Mouse (Mus musculus) hindbrain, embryonic 11.5 days (tissue): ENCODE results near the gene Ints5. TPM values are rescaled to one million over a fixed set of nuclear protein-coding genes. Genes with fewer than 3 reads are reported as not detected.

ENCODE experiments used
- ATAC-seq: fragments of 200-750 bp; cut with Nextera tagmentation; 2 replicates; pipeline ENCODE4 v1.8.0; 2017; ENCODE audit warnings: mild to moderate bottlenecking, moderate TSS enrichment, moderate library complexity; ENCODE audit not compliant: low FRiP score
- DNase-seq: peaks from one replicate; pipeline ENCODE4 v3.0.0-alpha.2; 2015; ENCODE audit warnings: low spot score
- H3K27ac ChIP-seq: fragments of 300-500 bp; sonication (generic); 2 replicates; pipeline ENCODE4 v1.5.1; 2014; ENCODE audit warnings: mild to moderate bottlenecking, low read depth, low read length
- H3K27me3 ChIP-seq: fragments of 300-500 bp; sonication (generic); 2 replicates; pipeline ENCODE4 v1.6.1; 2014; ENCODE audit warnings: mild to moderate bottlenecking, low read length, moderate library complexity, mixed read lengths; ENCODE audit not compliant: control insufficient read depth, insufficient read depth
- H3K36me3 ChIP-seq: fragments of 300-500 bp; sonication (generic); 2 replicates; pipeline ENCODE4 v1.6.1; 2014; ENCODE audit warnings: mild to moderate bottlenecking, low read length, moderate library complexity, mixed read lengths; ENCODE audit not compliant: control insufficient read depth, insufficient read depth
- H3K4me1 ChIP-seq: fragments of 300-500 bp; sonication (generic); replicated peaks from 2 replicates; pipeline ENCODE4 v1.6.1; 2014; ENCODE audit warnings: low read length, mixed read lengths; ENCODE audit not compliant: control insufficient read depth, insufficient read depth
- H3K4me2 ChIP-seq: fragments of 300-500 bp; sonication (generic); replicated peaks from 2 replicates; pipeline ENCODE4 v1.6.1; 2014; ENCODE audit warnings: mild to moderate bottlenecking, low read depth, low read length
- H3K4me3 ChIP-seq: fragments of 300-500 bp; sonication (generic); 2 replicates; pipeline ENCODE4 v1.5.1; 2014; ENCODE audit warnings: low read depth, low read length
- H3K9ac ChIP-seq: fragments of 300-500 bp; sonication (generic); 2 replicates; pipeline ENCODE4 v1.6.1; 2014; ENCODE audit warnings: low read depth, low read length
- H3K9me3 ChIP-seq: fragments of 300-500 bp; sonication (generic); 2 replicates; pipeline ENCODE4 v1.6.1; 2016; ENCODE audit warnings: low read length; ENCODE audit not compliant: control insufficient read depth
- WGBS: fragments of 180-500 bp; shearing (Covaris S2); extraction: QIAGEN DNeasy Blood & Tissue Kit; methylation state at CpG from one replicate; pipeline ENCODE4 v1.1.7; 2014; 5-methylcytosine and 5-hydroxymethylcytosine counted together
- polyA plus RNA-seq: library from polyadenylated mRNA; unstranded; fragments of >200 nt; fragmentation: Nextera tagmentation; extraction: Ambion mirVana; gene quantifications from 2 replicates; pipeline ENCODE4 v1.2.1, GENCODE M21; 2014

The Ints5 gene
- polyA plus RNA-seq = 26.1 and 32.1 TPM in 2 replicates

- 2% methylated on average over 53 of the region's 54 CpGs for WGBS
- Histone ChIP-seq H3K4me1 (peaks cover 7% of the 10 kb centered on the region), H3K4me2 (peak within 1 kb of the TSS; percentile 89), H3K9ac (peak within 1 kb of the TSS; percentile 95), H3K36me3 (no peaks in the 10 kb centered on the region), H3K9me3 (no peaks in the 10 kb centered on the region), H3K27ac (peak within 1 kb of the TSS; percentile 72), H3K4me3 (peak within 1 kb of the TSS; percentile 64), H3K27me3 (no peaks in the 10 kb centered on the region)
- ATAC-seq (peak; percentile 48), DNase-seq (peak; percentile 92)
These were observed at the start of gene Ints5 for GRCm38 (mm10) chr19:8892829-8893766. TSS of gene Ints5 (plus strand) at chr19:8893005.

GRCm38 (mm10) chr19:8844371-8845129 lies 48.3 kb upstream of the Ints5 start:
- ATAC-seq (no peak), DNase-seq (peak; percentile 86)
- Histone ChIP-seq H3K27ac (no peak overlapping the region), H3K9ac (no peak overlapping the region), H3K36me3 (0 out of 2 replicates have a peak, but pooled peaks cover 9% of the 10 kb centered on the region), H3K4me3 (no peak overlapping the region), H3K27me3 (no peaks in the 10 kb centered on the region), H3K9me3 (no peaks in the 10 kb centered on the region), H3K4me2 (no peak overlapping the region), H3K4me1 (peaks cover 6% of the 10 kb centered on the region; the same call in 1 of the 2 replicates)
- 73% methylated on average over 5 of the region's 5 CpGs for WGBS

GRCm38 (mm10) chr19:8848356-8848755 lies 44.4 kb upstream of the Ints5 start:
- DNase-seq (no peak), ATAC-seq (no peak)
- WGBS = 68% methylated on average over 5 of the region's 5 CpGs
- Histone ChIP-seq H3K4me1 (no peaks in the 10 kb centered on the region; the same call in 1 of the 2 replicates), H3K36me3 (0 out of 2 replicates have a peak, but pooled peaks cover 9% of the 10 kb centered on the region), H3K27me3 (no peaks in the 10 kb centered on the region), H3K4me3 (no peak overlapping the region), H3K9me3 (no peaks in the 10 kb centered on the region), H3K4me2 (no peak overlapping the region), H3K9ac (no peak overlapping the region), H3K27ac (no peak overlapping the region)

GRCm38 (mm10) chr19:8850402-8850901 lies 42.4 kb upstream of the Ints5 start, which contains the start of gene Lrrn4cl:
TSS of gene Lrrn4cl (plus strand) at chr19:8850768.
- Histone ChIP-seq H3K27me3 (no peaks in the 10 kb centered on the region), H3K4me1 (no peaks in the 10 kb centered on the region; the same call in 1 of the 2 replicates), H3K9me3 (no peaks in the 10 kb centered on the region), H3K36me3 (0 out of 2 replicates have a peak, but pooled peaks cover 9% of the 10 kb centered on the region), H3K4me2 (no peak within 1 kb of the TSS), H3K4me3 (no peak within 1 kb of the TSS), H3K9ac (no peak within 1 kb of the TSS), H3K27ac (no peak within 1 kb of the TSS)
- 24% methylated on average over 7 of the region's 7 CpGs for WGBS
- ATAC-seq (no peak), DNase-seq (peak; percentile 37)

- Histone ChIP-seq H3K36me3 (0 out of 2 replicates have a peak, but pooled peaks cover 5% of the 10 kb centered on the region), H3K27me3 (no peaks in the 10 kb centered on the region), H3K9ac (no peak overlapping the region), H3K4me2 (no peak overlapping the region), H3K4me3 (no peak overlapping the region), H3K27ac (no peak overlapping the region), H3K4me1 (no peaks in the 10 kb centered on the region; the same call in 1 of the 2 replicates), H3K9me3 (no peaks in the 10 kb centered on the region)
- ATAC-seq (no peak), DNase-seq (no peak)
- 55% methylated on average over 7 of the region's 7 CpGs for WGBS
These were observed 41.2 kb upstream of the Ints5 start for GRCm38 (mm10) chr19:8851639-8852038.

GRCm38 (mm10) chr19:8852236-8852928 lies 40.4 kb upstream of the Ints5 start:
- Histone ChIP-seq H3K4me1 (no peaks in the 10 kb centered on the region; the same call in 1 of the 2 replicates), H3K4me3 (no peak overlapping the region), H3K36me3 (0 out of 2 replicates have a peak, but pooled peaks cover 1% of the 10 kb centered on the region), H3K27ac (no peak overlapping the region), H3K9me3 (no peaks in the 10 kb centered on the region), H3K27me3 (no peaks in the 10 kb centered on the region), H3K9ac (no peak overlapping the region), H3K4me2 (no peak overlapping the region)
- ATAC-seq = no peak
- WGBS = 60% methylated on average over 10 of the region's 10 CpGs
- DNase-seq = no peak

GRCm38 (mm10) chr19:8853117-8853516 lies 39.7 kb upstream of the Ints5 start:
- ATAC-seq = no peak
- no peak for DNase-seq
- 82% methylated on average over 3 of the region's 3 CpGs for WGBS
- Histone ChIP-seq H3K9me3 (no peaks in the 10 kb centered on the region), H3K4me2 (no peak overlapping the region), H3K4me3 (no peak overlapping the region), H3K4me1 (no peaks in the 10 kb centered on the region; the same call in 1 of the 2 replicates), H3K27ac (no peak overlapping the region), H3K27me3 (no peaks in the 10 kb centered on the region), H3K36me3 (no peaks in the 10 kb centered on the region), H3K9ac (no peak overlapping the region)

GRCm38 (mm10) chr19:8857689-8858088 lies 35.1 kb upstream of the Ints5 start:
- Histone ChIP-seq H3K27me3 (no peaks in the 10 kb centered on the region), H3K4me3 (no peak overlapping the region), H3K36me3 (no peaks in the 10 kb centered on the region), H3K9me3 (no peaks in the 10 kb centered on the region), H3K4me2 (no peak overlapping the region), H3K9ac (no peak overlapping the region), H3K4me1 (no peaks in the 10 kb centered on the region), H3K27ac (no peak overlapping the region)
- 43% methylated on average over 4 of the region's 4 CpGs for WGBS
- ATAC-seq (no peak), DNase-seq (peak; percentile 56)
